In genomic region chr10:76486302-76486701, GRCm38 (mm10) we compare ENCODE assay signal across 28 mouse cellular contexts. TPM values are rescaled to one million over a fixed set of nuclear protein-coding genes. Genes with fewer than 3 reads are reported as not detected.
"Had no signal": no experiment of that assay in that cellular context is flagged by ENCODE, and none has a peak within 500 bp of the region (broad histone marks: within the 10 kb centered on the region; RNA-seq: fewer than 3 reads in every experiment).

No protein-coding gene starts in this region.

- H3K27me3 ChIP-seq: limb, embryonic 12.5 days; limb, embryonic 15.5 days; lung, embryonic 15.5 days; midbrain, embryonic 12.5 days; neural tube, embryonic 13.5 days; stomach, embryonic 15.5 days had no signal

- H3K4me2 ChIP-seq: limb, embryonic 12.5 days; limb, embryonic 15.5 days; lung, embryonic 15.5 days; midbrain, embryonic 12.5 days; neural tube, embryonic 13.5 days; stomach, embryonic 15.5 days had no signal

- DNase-seq: kidney, adult 2 months; left cerebral cortex, postnatal 4 days; lung, adult 18-20 months; lung, postnatal 10 days; lung, postnatal 4 days; retina, postnatal 1 day; right cerebral cortex, postnatal 25 days; spleen, adult 18-20 months; thymus, postnatal 25 days had no signal

- H3K9ac ChIP-seq: limb, embryonic 12.5 days; limb, embryonic 15.5 days; liver, embryonic 14.5 days; lung, embryonic 15.5 days; midbrain, embryonic 12.5 days; neural tube, embryonic 13.5 days; stomach, embryonic 15.5 days had no signal

- H3K4me3 ChIP-seq: limb, embryonic 12.5 days; limb, embryonic 15.5 days; lung, embryonic 15.5 days; midbrain, embryonic 12.5 days; myocyte; neural tube, embryonic 13.5 days; stomach, embryonic 15.5 days had no signal

- H3K27ac ChIP-seq: kidney, postnatal 0 days; limb, embryonic 12.5 days; limb, embryonic 15.5 days; liver, embryonic 14.5 days; lung, embryonic 15.5 days; midbrain, embryonic 12.5 days; neural tube, embryonic 13.5 days; stomach, embryonic 15.5 days had no signal

- ATAC-seq: intestine, postnatal 0 days; midbrain, embryonic 16.5 days had no signal

- H3K9me3 ChIP-seq: limb, embryonic 12.5 days; limb, embryonic 15.5 days; lung, embryonic 15.5 days; midbrain, embryonic 12.5 days; neural tube, embryonic 13.5 days; stomach, embryonic 15.5 days had no signal

- H3K4me1 ChIP-seq: limb, embryonic 12.5 days; limb, embryonic 15.5 days; lung, embryonic 15.5 days; midbrain, embryonic 12.5 days; neural tube, embryonic 13.5 days; stomach, embryonic 15.5 days had no signal

RNA-seq across cellular contexts. Expression of gene 2610028H24Rik, which starts 37.4 kb away (rescaled TPM):
- total RNA-seq: layer of hippocampus, postnatal 10 days; left cerebral cortex, adult 8-10 months; left cerebral cortex, postnatal 14 days; left cerebral cortex, postnatal 4 days; megakaryocyte-erythroid progenitor cell, adult 5-6 weeks; monocyte, adult 5-6 weeks; neutrophil, adult 5-6 weeks had no signal
- polyA plus RNA-seq: intestine, postnatal 0 days; kidney, embryonic 14.5 days; kidney, postnatal 0 days; limb, embryonic 12.5 days; limb, embryonic 15.5 days; liver, embryonic 14.5 days; midbrain, embryonic 12.5 days; midbrain, embryonic 16.5 days; myocyte; neural tube, embryonic 13.5 days; stomach, embryonic 15.5 days; urinary bladder, adult 2 months had no signal
